Mouse (Mus musculus): ENCODE data around the gene Dnajb13.
A peak's percentile ranks its signal among the peaks of the same experiment; 100 is the strongest.

The Dnajb13 gene

DNA sequence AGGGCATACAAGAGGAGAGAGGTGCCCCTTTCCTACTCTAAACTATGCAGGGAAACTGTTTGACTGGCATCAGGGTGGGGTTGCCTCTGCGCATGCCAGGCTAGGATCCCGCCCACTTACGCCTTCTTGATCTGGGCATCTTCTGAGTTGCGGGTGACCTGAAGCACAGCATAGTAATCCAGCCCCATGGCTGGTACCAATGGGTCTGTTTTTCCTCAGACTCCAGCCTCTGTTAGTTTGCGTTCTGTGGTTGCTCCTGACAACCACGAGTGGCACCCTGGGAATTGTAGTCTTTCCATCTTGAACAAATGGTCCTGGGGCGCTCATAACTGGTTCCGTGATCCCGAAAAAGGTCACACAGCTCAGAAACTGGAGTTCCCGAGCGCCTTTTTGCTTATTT lies at the start of gene Dnajb13:
Dnajb13 (minus strand) TSS at position 388 of the 400 bp plus-strand sequence.
- peak; percentile 60 for DNase-seq (ENCODE audit: low spot score)

DNA sequence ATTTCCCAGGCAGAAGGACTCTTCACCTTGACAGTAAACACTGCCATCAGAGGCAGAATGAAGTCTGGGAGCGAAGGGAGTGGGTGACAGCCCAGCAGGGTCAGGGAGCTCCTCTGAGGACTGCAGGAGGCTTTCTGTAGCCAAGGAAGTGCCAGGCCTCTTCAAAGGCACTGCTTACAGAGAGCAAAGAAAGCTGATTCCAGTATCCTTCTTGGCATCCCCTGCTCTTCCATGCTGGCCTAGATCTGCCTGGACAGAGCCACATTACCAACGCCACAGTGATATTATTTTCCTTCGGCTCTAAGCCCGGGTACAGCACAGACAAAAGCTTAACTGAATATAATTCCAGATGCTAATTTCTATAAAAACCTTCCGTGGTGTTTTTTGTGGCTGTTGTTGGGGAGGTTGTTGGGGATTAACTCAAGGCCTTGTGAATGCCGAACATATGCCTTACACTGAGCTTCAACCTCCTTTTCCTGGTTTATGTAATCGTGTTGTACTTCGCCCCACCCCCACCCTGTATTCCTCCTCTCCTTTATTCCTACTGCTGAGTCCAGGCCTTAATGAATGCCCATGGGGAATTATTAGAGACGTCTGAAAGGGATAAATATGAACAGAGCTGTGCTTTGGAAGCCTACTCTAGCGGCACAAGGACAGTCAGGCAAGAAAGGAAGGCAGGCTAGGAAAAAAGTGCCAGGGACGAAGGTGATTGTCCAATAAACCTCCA lies 47.3 kb upstream of the Dnajb13 start:
- no peak for DNase-seq (ENCODE audit: low spot score)

DNA sequence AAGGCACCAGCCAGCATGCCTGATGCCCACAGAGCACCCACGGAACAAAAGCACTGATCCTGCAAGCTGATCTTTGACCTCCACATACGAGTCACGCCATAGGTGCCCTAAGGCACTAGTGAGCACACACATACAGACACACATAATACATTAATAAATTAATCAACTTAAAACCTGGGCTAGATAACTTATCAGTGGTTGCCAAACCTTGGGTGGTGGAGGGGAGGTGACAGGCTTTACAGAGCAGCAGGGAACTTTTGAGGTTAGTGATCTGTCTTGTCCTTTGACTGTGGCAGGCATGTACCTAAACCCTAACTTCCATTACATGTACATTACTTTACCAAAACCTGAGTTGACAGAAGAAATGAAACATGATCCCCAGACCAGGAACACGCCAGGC lies 44.6 kb upstream of the Dnajb13 start:
- no peak for DNase-seq (ENCODE audit: low spot score)

DNA sequence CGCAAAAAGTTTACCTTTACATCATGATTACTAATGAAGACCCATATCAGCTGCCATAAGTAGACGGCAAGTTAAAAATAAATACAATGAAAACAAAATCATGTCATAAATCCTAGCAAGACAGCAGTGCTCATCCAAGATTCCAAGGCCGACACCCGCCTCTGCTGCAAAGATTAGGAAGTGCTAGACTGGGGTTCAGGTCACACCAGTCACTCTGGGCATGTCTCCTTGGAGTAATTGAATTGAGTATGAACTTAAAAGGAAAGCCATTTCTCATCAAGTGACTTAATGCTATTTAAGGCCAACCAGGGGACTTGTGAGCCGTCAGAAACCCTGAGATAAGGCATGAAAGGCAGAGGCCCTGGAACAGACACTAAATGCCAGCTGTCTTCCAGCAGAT lies 42.5 kb upstream of the Dnajb13 start:
- DNase-seq (ENCODE audit: low spot score), result no peak

DNA sequence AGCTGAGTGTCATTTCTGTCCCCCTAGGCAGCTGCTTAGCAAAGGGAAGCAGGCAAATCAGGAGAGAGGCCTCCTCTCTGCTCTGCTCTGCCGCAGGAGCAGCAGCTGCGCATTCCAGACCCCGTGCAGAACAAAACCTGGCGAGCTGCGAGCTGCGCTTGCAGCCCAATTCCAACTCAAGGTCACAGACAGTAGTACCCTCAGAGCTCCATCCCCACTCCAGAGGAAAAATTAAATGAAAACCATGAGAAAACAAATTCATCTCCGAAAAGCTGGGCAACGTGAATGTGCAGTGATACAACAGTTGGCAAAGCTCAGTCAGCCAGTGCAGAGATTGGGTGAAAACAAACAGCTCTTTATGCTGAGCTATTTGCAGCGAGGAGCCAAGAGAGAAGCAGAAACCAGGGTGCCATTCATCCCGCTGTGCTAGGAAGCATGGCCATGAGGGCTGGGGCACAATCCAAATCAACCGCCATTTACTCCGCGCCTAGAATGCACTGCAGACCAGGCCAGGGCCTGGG lies 40.7 kb upstream of the Dnajb13 start:
- DNase-seq (ENCODE audit: low spot score), result peak; percentile 44

DNA sequence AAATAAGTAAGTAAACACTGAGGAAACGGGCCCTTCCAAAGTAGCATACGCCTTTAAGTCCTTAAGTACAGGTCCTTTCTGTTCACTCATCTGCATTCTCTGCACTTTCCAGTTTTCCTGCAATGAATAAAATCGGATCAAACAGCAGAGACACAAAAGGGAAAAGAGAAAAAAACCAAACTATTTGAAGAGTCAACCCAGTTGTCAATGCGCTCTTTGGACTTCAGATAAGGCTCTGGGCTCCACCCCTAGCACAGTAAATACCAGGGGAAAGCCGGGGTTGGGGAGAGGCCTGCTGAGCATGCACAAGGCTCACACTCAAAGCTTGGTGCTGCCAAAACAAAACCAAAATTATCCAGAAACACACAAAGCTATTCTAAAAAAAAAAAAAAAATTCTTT lies 40.2 kb upstream of the Dnajb13 start:
- no peak for DNase-seq (ENCODE audit: low spot score)

DNA sequence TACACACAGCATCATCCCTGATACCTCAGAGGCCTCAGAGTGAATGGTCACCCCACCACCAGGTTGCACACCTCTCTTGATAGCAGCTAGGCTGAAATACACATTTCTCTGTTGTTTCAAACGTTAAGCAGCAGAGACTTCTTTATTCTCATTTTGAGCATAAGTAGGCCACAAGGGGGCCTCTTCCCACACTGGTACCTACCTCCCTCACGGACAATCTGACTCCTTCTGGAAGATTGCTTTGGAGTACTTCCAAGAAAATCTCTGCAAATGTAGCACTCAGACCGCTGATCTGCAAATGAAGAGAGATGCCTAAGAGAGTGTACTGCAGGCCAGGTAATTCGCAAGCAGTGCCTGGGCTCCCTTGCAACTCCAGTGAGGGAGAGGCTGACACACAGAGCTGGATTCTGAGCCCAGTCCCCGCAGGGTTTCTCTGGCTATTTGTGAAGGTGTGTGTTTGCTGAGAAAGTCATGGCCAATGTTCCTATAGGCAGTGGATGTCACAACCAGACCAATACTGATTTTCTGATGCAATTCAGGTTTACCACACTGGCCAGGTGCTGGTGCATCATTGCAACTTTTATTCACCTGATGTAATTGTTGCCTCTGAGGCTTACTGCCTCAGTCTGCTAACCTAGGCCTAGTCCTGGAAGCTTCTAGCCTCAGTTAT lies 35.7 kb upstream of the Dnajb13 start:
- no peak for DNase-seq (ENCODE audit: low spot score)

DNA sequence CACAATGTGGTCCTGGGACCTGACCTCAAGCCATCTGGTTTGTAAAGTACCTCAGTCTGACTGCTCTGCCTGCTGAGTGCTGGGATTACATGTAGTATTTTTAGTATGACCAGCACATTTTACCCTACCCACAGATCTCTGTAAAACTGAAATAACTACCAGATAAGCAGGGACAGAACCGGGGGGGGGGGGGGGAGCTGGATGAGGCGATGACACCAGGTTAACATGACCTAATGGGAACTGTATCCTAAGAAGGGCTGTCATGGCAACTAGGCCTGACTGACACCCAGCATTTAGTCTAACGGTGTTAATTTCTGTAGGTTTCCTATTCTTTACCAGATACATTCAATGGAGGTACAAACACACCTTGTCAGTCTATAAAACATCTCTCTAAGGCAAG lies 35.0 kb upstream of the Dnajb13 start:
- DNase-seq (ENCODE audit: low spot score), result no peak

DNA sequence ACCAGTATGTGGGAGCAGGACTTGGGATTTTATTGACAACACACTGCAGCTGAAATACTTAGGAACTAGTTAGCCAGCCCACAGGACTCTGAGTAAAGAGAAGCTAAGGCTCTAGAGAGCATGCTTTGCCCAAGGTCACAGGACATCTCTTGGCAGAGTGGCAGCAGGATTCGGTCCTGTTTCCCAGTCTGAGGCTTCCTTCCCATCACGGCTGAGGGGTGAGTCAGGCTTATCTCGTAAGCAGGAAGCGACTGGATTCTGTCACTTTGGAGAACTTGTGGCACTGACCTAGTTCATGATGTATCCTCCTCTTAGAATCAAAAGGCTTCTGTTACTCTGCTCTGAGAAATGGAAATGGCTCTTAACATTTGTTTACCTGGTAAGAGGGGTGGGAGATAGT lies 32.9 kb upstream of the Dnajb13 start:
- DNase-seq (ENCODE audit: low spot score), result no peak

DNA sequence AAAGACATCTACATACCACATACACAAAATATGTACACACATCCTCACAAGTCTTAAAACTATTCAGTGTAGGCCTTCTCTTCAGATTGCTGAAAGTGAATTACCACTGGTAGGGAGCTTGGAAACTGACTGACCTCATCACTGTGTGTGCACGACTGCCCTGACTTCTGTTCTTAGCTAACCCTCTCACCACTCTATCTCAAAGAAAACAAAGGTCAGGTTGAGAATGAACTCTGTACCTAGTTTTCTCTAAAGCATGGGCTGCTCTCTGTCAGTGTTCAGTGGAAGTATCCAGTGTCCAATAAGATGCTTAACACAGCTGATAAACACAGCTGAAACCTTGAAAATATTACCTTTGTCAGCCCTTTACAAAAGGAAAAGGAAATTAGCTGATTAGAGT lies 29.7 kb upstream of the Dnajb13 start:
- no peak for DNase-seq (ENCODE audit: low spot score)

DNA sequence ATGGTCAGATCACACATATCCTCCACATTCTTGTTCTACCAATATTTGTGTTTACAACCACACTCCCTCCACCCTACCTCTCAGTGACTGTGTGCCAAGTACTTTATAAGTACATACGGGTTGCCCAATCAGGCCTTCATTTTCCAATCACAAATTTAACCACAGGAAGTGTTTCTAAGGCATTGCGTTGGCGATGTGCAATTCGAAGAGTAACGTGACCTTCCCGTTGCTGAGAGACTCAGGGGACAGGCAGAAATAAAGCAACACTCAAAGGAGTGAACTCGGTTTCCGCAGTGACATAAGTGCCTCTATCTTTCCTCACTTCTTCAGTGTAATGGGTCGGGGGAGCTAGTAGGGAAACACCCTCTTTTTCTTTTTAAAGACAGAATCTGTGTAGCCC lies 24.8 kb upstream of the Dnajb13 start:
- DNase-seq (ENCODE audit: low spot score), result no peak

DNA sequence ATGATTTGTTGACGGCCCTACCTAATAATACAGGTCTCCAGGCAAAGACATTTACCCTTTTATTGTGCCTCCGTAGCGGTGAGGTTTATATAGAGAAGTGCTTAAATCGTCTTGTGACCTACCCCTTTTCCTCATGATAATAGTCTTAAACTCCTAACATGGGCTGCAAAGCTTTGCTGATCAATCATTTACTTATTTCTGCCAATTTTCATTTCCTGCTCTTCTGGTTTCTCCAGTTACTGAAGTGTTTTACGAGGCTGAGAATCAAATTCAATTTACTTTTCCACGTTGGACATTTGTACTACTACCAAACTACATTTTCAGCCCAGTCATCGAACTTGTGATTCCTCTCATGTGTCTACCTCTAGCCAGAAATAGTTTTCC lies 22.8 kb upstream of the Dnajb13 start:
- DNase-seq (ENCODE audit: low spot score), result peak; percentile 6

DNA sequence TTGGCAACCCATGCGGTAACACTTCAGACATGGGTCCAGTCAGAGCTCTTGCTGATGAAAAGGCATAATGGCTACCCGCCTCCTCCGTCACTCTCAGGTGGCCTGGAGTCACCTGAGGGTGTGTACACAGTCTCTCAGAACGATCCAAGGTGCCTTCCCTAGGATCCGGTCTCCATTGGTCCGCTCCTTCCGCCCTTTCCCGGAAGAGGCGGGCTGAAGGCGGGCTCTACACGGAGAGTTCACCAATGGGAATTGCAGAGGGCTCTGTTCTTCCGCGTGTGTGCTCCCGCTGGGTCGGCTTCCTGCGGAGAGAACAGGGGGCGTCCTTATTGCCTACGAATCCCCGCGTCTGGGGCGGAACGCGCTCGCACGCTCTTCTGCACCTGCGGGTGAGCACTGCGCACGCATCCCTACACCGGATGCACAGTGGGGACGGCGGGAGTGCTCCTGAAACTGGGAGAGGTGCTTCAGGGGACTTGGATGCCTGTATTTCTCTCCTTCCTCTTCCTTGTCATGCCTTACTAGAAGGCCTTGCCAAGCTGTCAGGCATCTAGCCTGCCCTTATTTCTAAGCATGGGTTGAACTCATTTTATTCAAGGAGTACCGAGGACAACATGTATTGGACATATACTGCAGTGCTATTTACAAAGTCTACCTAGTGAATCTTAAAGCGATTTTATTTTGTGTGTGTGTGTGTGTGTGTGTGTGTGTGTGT lies 22.2 kb upstream of the Dnajb13 start, which contains the start of gene Coa4:
Coa4 (plus strand) TSS at position 268 of the 715 bp plus-strand sequence.
- peak; percentile 98 for DNase-seq (ENCODE audit: low spot score)

DNA sequence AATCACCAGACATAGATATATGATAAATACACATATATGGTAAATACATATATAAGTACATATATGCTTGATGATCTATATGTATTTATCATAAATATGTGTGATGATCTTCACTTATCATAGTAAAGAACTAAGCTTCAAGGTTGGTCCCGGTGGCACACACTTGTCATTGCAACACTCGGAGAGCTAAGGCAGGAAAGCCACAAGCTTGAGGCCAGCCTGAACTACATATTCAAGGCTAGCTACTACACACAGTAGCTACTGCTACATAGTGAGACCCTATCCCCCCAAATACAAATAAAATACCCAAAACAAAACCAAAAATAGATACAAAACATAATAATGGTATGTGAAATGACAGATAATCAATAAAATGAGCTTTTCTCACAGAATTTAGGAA lies 21.1 kb upstream of the Dnajb13 start:
- no peak for DNase-seq (ENCODE audit: low spot score)

DNA sequence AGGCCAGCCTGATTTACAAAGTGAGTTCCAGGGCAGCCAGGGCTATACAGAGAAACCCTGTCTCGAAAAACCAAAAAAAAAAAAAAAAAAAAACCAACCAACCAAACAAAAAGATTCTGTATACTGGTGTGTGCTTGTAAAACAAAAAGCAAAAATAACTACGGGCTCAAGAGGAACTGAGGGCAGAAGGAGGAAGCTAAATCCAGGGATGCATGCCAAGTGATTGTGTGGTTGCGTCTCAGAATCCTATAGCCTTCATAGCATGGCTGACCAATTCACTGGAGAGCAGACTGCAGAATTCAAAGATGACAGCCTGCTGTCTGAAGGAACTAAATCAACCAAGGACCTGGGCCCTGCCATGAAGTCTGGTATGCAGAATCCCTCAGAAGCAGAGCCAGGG lies 19.5 kb upstream of the Dnajb13 start:
- no peak for DNase-seq (ENCODE audit: low spot score)

DNA sequence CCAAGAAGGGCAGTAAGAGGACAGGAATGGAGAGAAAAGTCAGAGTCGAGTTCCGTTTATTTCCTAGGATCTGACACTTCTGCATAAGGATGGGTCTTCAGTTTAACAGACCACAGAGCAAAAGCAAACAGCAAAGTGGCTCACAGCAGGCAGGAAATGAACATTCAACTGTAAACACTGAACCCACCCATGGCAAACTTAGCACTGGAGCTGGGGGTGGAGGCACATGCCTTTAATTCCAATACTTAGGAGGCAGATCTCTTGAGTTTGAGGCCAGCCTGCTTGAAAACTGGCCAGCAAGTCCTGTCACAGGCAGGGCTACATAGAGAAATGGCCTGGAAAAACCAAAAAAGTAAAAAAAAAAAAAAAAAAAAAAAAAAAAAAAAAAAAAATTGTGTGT lies 18.7 kb upstream of the Dnajb13 start:
- no peak for DNase-seq (ENCODE audit: low spot score)

DNA sequence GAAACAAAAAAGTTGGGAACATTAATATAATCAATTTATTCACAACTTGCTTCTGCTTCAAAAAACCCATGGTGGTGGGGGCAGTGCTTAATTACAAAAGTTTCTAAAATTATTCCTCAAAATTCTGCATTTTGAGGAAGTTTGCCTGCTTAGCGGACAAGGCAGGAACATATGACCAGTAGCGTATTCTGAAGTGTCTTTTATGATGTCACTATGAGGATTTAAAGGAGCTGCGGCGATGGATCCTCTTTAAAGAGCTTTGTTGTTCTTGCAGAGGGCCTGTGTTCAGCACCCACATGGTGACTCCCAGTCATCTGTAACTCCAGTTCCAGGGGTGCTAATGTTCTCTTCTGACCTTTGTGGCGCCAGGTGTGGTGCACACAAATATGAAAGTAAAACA lies 16.0 kb upstream of the Dnajb13 start:
- no peak for DNase-seq (ENCODE audit: low spot score)

DNA sequence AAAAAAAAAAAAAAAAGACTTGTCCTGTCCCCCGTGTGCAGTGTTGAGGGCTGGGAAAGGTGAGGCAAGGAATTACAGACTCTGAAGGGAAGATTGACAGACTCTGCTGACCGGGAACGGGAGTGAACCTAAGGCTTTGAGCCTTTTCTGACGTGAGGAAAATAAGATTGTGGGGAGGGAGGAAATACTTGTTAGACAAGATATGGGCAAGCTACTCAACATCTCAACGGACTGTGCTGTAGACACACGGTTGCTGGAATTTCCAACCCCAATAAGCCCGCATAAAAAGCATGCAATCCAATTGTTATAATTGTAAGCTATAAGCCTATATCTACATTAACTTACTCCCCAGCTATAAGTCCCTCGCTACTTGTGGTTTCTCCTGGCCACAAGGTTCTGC lies 9.9 kb upstream of the Dnajb13 start:
- DNase-seq (ENCODE audit: low spot score), result no peak

DNA sequence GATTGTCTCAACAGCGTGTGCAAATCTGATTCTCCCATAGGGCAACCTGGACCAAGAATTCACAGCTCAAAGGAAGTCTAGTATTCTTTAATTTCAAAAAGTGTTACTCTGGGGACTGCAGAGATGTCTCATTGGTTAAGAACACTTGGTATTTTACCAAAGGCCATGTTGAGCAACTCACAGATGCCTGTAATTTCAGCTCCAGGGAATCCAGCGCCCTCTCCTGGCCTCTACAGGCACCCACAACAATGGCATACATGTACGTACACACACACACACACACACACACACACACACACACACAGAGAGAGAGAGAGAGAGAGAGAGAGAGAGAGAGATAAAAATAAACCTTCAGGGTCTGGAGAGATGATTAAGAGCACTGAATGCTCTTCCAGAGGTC lies 7.5 kb upstream of the Dnajb13 start:
- no peak for DNase-seq (ENCODE audit: low spot score)

DNA sequence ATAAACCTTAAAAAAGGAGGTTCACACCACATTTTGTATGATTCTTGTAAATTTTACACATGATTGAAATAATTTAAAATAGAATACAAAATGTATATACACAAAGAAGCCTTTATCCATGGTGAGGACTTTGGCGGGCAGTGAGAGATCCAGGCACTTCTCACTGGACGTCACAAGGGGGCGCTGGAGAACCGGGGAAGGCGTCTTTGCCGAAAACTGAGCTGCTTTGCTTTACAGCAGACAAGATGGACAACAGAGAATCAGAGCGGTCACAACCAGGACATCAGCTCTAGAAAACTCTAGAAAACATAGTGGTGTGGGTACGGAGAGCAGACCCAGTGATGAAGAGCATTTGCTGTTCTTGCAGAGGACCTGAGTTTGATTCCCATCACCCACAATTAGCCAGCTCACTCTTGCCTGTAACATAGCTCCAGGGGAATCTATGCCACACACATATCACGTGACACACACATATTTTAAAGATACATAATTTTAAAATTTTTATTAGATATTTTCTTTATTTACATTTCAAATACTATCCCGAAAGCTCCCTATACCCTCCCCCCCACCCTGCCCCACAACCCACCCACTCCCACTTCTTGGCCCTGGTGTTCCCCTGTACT lies 6.0 kb upstream of the Dnajb13 start:
- DNase-seq (ENCODE audit: low spot score), result peak; percentile 89

DNA sequence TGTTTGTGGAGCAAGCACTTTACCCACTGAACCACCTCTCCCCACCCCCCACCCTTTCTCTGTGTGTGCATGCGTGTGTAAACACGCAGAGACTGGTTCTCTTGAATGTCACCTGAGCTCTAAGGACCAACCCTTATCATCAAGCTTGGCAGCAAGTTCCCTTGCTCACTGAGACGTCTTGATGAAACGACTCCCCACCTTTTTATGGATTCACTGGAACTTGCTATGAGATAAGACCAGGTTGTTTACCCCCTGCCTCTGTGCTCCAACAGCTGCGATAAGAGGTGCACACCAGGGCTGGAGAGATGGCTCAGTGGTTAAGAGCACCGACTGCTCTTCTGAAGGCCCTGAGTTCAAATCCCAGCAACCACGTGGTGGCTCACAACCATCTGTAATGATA lies 5.4 kb upstream of the Dnajb13 start:
- DNase-seq (ENCODE audit: low spot score), result no peak

DNA sequence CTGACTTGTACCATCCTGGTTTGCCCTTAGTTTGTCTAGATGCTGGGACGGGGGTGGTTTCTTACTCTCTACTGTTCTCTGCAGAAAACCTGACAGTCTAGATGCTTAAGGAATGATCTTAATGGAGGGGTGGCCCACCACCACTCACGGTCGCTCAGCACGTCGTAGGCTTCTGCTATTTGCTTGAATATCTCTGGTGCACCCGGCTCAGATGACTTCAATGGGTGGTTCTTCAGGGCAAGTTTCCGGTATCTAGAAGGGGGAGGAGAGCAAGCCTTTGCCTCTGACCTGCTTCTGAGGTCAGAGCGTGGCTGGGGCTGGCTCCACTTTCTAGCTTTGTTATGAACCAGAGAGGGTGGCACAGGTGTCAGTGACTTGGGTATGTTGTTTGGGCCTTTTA lies 3.2 kb downstream of the Dnajb13 start:
- no peak for DNase-seq (ENCODE audit: low spot score)

DNA sequence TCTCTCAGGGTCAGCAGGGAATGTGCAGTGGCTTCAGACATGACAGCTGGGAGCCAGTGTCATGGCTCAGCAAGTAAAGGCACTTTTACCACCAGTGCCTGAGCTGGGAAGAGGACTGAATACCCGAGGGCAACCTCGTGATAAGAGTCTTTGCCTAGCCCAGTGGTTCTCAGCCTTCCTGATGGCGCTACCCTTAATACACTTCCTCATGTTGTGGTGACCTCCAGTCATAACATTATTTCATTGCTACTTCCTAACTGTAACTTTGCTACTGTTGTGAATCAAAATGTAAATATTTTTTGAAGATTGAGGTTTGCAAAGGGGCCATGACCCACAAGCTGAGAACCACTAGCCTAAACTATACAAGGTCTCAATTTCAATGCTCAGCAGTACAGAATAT lies 6.1 kb downstream of the Dnajb13 start:
- no peak for DNase-seq (ENCODE audit: low spot score)
